ENCODE assay signal across 10 mouse cellular contexts in the genomic region with DNA sequence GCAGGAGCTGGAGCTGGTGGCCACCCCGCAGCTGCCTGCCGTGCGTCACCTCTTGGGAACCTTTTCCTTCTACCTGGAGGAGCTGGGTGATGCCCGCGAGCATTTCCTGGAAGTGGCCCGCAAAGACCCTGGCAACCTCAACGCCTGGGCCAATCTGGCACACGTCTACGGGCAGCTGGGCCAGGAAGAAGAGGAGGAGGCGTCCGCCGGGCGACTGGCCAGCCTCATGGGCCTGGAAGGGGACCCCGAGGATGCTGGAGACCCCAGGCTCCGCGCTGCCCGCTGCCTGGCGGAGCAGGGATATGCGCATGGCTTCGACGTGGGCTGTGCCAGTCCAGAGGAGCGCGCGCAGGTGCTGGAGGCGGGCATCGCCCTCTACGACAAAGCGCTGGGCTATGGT. TPM values are rescaled to one million over a fixed set of nuclear protein-coding genes. Genes with fewer than 3 reads are reported as not detected.
DNase-seq lines count a peak whose midpoint lies in the region; ATAC-seq and TF ChIP-seq lines count a peak whose summit lies in the region.
"Had no signal": no experiment of that assay in that cellular context is flagged by ENCODE, and none has a peak within 500 bp of the region (broad histone marks: within the 10 kb centered on the region; RNA-seq: fewer than 3 reads in every experiment).

No protein-coding gene starts in this region.

- no peak overlapping the region for H3K9ac ChIP-seq in kidney, embryonic 15.5 days
- no peak overlapping the region for H3K9ac ChIP-seq in midbrain, embryonic 14.5 days (replicated peaks; ENCODE audit: low read length)
- H3K9ac ChIP-seq in intestine, postnatal 0 days (ENCODE audit: low read depth, low read length) = peak overlapping the region; percentile 63
- peak overlapping the region; percentile 60 for H3K9ac ChIP-seq in stomach, embryonic 16.5 days (ENCODE audit: low read length)

- no peak for DNase-seq in kidney, postnatal 10 days
- DNase-seq in midbrain, embryonic 14.5 days = no peak
- no peak for DNase-seq in midbrain, embryonic 10.5 days (ENCODE audit: low spot score)
- DNase-seq in layer of hippocampus, postnatal 14 days (ENCODE audit: low spot score in 2 of 2) = no peak
- DNase-seq: cerebellum, adult 9-10 months; layer of hippocampus, postnatal 36 days had no signal

- H3K27ac ChIP-seq in kidney, embryonic 15.5 days = no peak overlapping the region
- H3K27ac ChIP-seq in midbrain, embryonic 14.5 days (replicated peaks; ENCODE audit: low read depth, low read length) = 0 out of 2 replicates have a peak overlapping the region, but pooled peaks have one; percentile 3
- H3K27ac ChIP-seq in midbrain, embryonic 10.5 days (replicated peaks) = no peak overlapping the region
- peak overlapping the region; percentile 97 for H3K27ac ChIP-seq in intestine, postnatal 0 days (ENCODE audit: low read depth, low read length)
- H3K27ac ChIP-seq in stomach, embryonic 16.5 days (ENCODE audit: low read length) = peak overlapping the region; percentile 81
- H3K27ac ChIP-seq: heart, adult 2 months had no signal

- WGBS in kidney, embryonic 15.5 days = 32% methylated on average over 28 of the region's 28 CpGs
- 35% methylated on average over 28 of the region's 28 CpGs for WGBS in midbrain, embryonic 14.5 days
- WGBS in midbrain, embryonic 10.5 days = 36% methylated on average over 28 of the region's 28 CpGs
- WGBS in intestine, postnatal 0 days = 41% methylated on average over 24 of the region's 28 CpGs
- WGBS in stomach, embryonic 16.5 days = 25% methylated on average over 28 of the region's 28 CpGs

- H3K4me3 ChIP-seq in kidney, embryonic 15.5 days (replicated peaks) = peak overlapping the region; percentile 13
- H3K4me3 ChIP-seq in midbrain, embryonic 14.5 days (replicated peaks; ENCODE audit: low read depth, low read length) = no peak overlapping the region; the same call in 1 of the 2 replicates
- H3K4me3 ChIP-seq in midbrain, embryonic 10.5 days = no peak overlapping the region
- H3K4me3 ChIP-seq in intestine, postnatal 0 days (ENCODE audit: low read depth, low read length) = peak overlapping the region; percentile 52
- peak overlapping the region; percentile 47 for H3K4me3 ChIP-seq in stomach, embryonic 16.5 days (replicated peaks; ENCODE audit: low read length)
- H3K4me3 ChIP-seq: heart, adult 2 months had no signal

- H3K27me3 ChIP-seq in kidney, embryonic 15.5 days = peaks cover 62% of the 10 kb centered on the region
- peaks cover 12% of the 10 kb centered on the region for H3K27me3 ChIP-seq in midbrain, embryonic 14.5 days (ENCODE audit: control insufficient read depth, insufficient read depth, low read length)
- peaks cover 71% of the 10 kb centered on the region for H3K27me3 ChIP-seq in midbrain, embryonic 10.5 days (ENCODE audit: low read depth, poor library complexity, severe bottlenecking)
- H3K27me3 ChIP-seq in intestine, postnatal 0 days (replicated peaks; ENCODE audit: control insufficient read depth, insufficient read depth, low read length) = no peaks in the 10 kb centered on the region
- peaks cover 18% of the 10 kb centered on the region; the same call in 1 of the 2 replicates for H3K27me3 ChIP-seq in stomach, embryonic 16.5 days (ENCODE audit: control insufficient read depth, insufficient read depth, low read length)

- H3K4me1 ChIP-seq in kidney, embryonic 15.5 days = peaks cover 11% of the 10 kb centered on the region
- H3K4me1 ChIP-seq in midbrain, embryonic 14.5 days (ENCODE audit: control insufficient read depth, insufficient read depth, low read length) = no peaks in the 10 kb centered on the region
- peaks cover 10% of the 10 kb centered on the region for H3K4me1 ChIP-seq in midbrain, embryonic 10.5 days
- 0 out of 2 replicates have a peak, but pooled peaks cover 6% of the 10 kb centered on the region for H3K4me1 ChIP-seq in intestine, postnatal 0 days (replicated peaks; ENCODE audit: control insufficient read depth, insufficient read depth, low read length)
- peaks cover 4% of the 10 kb centered on the region; the same call in 1 of the 2 replicates for H3K4me1 ChIP-seq in stomach, embryonic 16.5 days (ENCODE audit: control insufficient read depth, insufficient read depth, low read length)

- TF ChIP-seq CTCF in intestine, postnatal 0 days (IDR thresholded peaks at IDR 0.05; ENCODE audit: low read depth) = no peak

- no peaks in the 10 kb centered on the region for H3K9me3 ChIP-seq in kidney, embryonic 15.5 days (replicated peaks)
- H3K9me3 ChIP-seq in midbrain, embryonic 14.5 days (ENCODE audit: control insufficient read depth, low read length) = no peaks in the 10 kb centered on the region
- no peaks in the 10 kb centered on the region for H3K9me3 ChIP-seq in midbrain, embryonic 10.5 days (replicated peaks)
- H3K9me3 ChIP-seq in intestine, postnatal 0 days (ENCODE audit: control insufficient read depth) = no peaks in the 10 kb centered on the region
- H3K9me3 ChIP-seq in stomach, embryonic 16.5 days (replicated peaks; ENCODE audit: control insufficient read depth, low read length) = no peaks in the 10 kb centered on the region

- no peaks in the 10 kb centered on the region for H3K36me3 ChIP-seq in kidney, embryonic 15.5 days
- no peaks in the 10 kb centered on the region for H3K36me3 ChIP-seq in midbrain, embryonic 14.5 days (ENCODE audit: control insufficient read depth, insufficient read depth, low read length)
- no peaks in the 10 kb centered on the region for H3K36me3 ChIP-seq in midbrain, embryonic 10.5 days
- H3K36me3 ChIP-seq in intestine, postnatal 0 days (ENCODE audit: control insufficient read depth, insufficient read depth) = no peaks in the 10 kb centered on the region
- H3K36me3 ChIP-seq in stomach, embryonic 16.5 days (ENCODE audit: control insufficient read depth, insufficient read depth, low read length) = no peaks in the 10 kb centered on the region

- H3K4me2 ChIP-seq in kidney, embryonic 15.5 days = peak overlapping the region; percentile 46
- H3K4me2 ChIP-seq in midbrain, embryonic 14.5 days (ENCODE audit: low read length) = no peak overlapping the region
- H3K4me2 ChIP-seq in intestine, postnatal 0 days (replicated peaks; ENCODE audit: low read depth) = peak overlapping the region; percentile 74
- peak overlapping the region; percentile 57 for H3K4me2 ChIP-seq in stomach, embryonic 16.5 days (ENCODE audit: low read depth, low read length)

- no peak for ATAC-seq in kidney, embryonic 15.5 days (replicated peaks; ENCODE audit: low FRiP score)
- ATAC-seq in midbrain, embryonic 14.5 days (ENCODE audit: low FRiP score, low TSS enrichment) = no peak
- no peak for ATAC-seq in intestine, postnatal 0 days
- no peak for ATAC-seq in stomach, embryonic 16.5 days (ENCODE audit: insufficient read depth, low FRiP score)

RNA-seq across cellular contexts. Expression of a gene that starts 0.5 kb away (rescaled TPM):
- polyA plus RNA-seq in kidney, embryonic 15.5 days (2015; fragmentation: Nextera tagmentation; extraction: Ambion mirVana) = 5.8 and 6.0 TPM in 2 replicates
- polyA plus RNA-seq in midbrain, embryonic 14.5 days (2014; fragmentation: Nextera tagmentation; extraction: Ambion mirVana) = 3.3 and 3.5 TPM in 2 replicates
- polyA plus RNA-seq in midbrain, embryonic 10.5 days (2016; fragmentation: Nextera tagmentation; extraction: Ambion mirVana) = not detected in 2 replicates
- polyA plus RNA-seq in intestine, postnatal 0 days (2015; fragmentation: Nextera tagmentation; extraction: Ambion mirVana) = 61.9 and 66.4 TPM in 2 replicates
- 12.6 and 15.3 TPM in 2 replicates for polyA plus RNA-seq in stomach, embryonic 16.5 days (2015; fragmentation: Nextera tagmentation; extraction: Ambion mirVana)
- under 1 TPM; 0.91 to 0.94 TPM for total RNA-seq in layer of hippocampus, postnatal 14 days (2021)
- total RNA-seq: heart, adult 2 months had no signal

RNA-seq across cellular contexts. Expression of a gene that starts 5.7 kb away (rescaled TPM):
- not detected in 2 replicates for polyA plus RNA-seq in kidney, embryonic 15.5 days (2015; fragmentation: Nextera tagmentation; extraction: Ambion mirVana)
- not detected in 2 replicates for polyA plus RNA-seq in midbrain, embryonic 14.5 days (2014; fragmentation: Nextera tagmentation; extraction: Ambion mirVana)
- not detected in 2 replicates for polyA plus RNA-seq in midbrain, embryonic 10.5 days (2016; fragmentation: Nextera tagmentation; extraction: Ambion mirVana)
- not detected in 2 replicates for polyA plus RNA-seq in intestine, postnatal 0 days (2015; fragmentation: Nextera tagmentation; extraction: Ambion mirVana)
- not detected in 2 replicates for polyA plus RNA-seq in stomach, embryonic 16.5 days (2015; fragmentation: Nextera tagmentation; extraction: Ambion mirVana)
- total RNA-seq in layer of hippocampus, postnatal 14 days (2021) = not detected
- total RNA-seq: heart, adult 2 months; layer of hippocampus, postnatal 36 days had no signal
- polyA plus RNA-seq: heart, adult 2 months had no signal

RNA-seq across cellular contexts. Expression of a gene that starts 28.2 kb away (rescaled TPM):
- 13.4 and 14.8 TPM in 2 replicates for polyA plus RNA-seq in kidney, embryonic 15.5 days (2015; fragmentation: Nextera tagmentation; extraction: Ambion mirVana)
- polyA plus RNA-seq in midbrain, embryonic 14.5 days (2014; fragmentation: Nextera tagmentation; extraction: Ambion mirVana) = 7.8 and 8.8 TPM in 2 replicates
- 16.2 and 16.5 TPM in 2 replicates for polyA plus RNA-seq in midbrain, embryonic 10.5 days (2016; fragmentation: Nextera tagmentation; extraction: Ambion mirVana)
- 6.7 TPM in 2 replicates for polyA plus RNA-seq in intestine, postnatal 0 days (2015; fragmentation: Nextera tagmentation; extraction: Ambion mirVana)
- 12.8 and 13.8 TPM in 2 replicates for polyA plus RNA-seq in stomach, embryonic 16.5 days (2015; fragmentation: Nextera tagmentation; extraction: Ambion mirVana)
- 1 to 10 TPM; 6.8 to 7.3 TPM for total RNA-seq in layer of hippocampus, postnatal 14 days (2021)

RNA-seq across cellular contexts. Expression of a gene that starts 56.0 kb away (rescaled TPM):
- 98.1 and 104 TPM in 2 replicates for polyA plus RNA-seq in kidney, embryonic 15.5 days (2015; fragmentation: Nextera tagmentation; extraction: Ambion mirVana)
- 104 and 121 TPM in 2 replicates for polyA plus RNA-seq in midbrain, embryonic 14.5 days (2014; fragmentation: Nextera tagmentation; extraction: Ambion mirVana)
- 113 and 119 TPM in 2 replicates for polyA plus RNA-seq in midbrain, embryonic 10.5 days (2016; fragmentation: Nextera tagmentation; extraction: Ambion mirVana)
- polyA plus RNA-seq in intestine, postnatal 0 days (2015; fragmentation: Nextera tagmentation; extraction: Ambion mirVana) = 29.7 and 35.0 TPM in 2 replicates
- 82.7 and 83.3 TPM in 2 replicates for polyA plus RNA-seq in stomach, embryonic 16.5 days (2015; fragmentation: Nextera tagmentation; extraction: Ambion mirVana)
- total RNA-seq in layer of hippocampus, postnatal 14 days (2021) = 10 to 100 TPM; 38.7 to 41.3 TPM

Comparison
In these comparisons a context has a peak if more than half of its experiments do, and no peak if none do; other contexts are left out.
1. H3K27ac ChIP-seq: peak in midbrain, embryonic 14.5 days (single experiment), intestine, postnatal 0 days (single experiment) and stomach, embryonic 16.5 days (single experiment); none in kidney, embryonic 15.5 days (single experiment) and midbrain, embryonic 10.5 days (single experiment).
2. H3K4me3 ChIP-seq: peak in kidney, embryonic 15.5 days (single experiment), intestine, postnatal 0 days (single experiment) and stomach, embryonic 16.5 days (single experiment); none in midbrain, embryonic 14.5 days (single experiment) and midbrain, embryonic 10.5 days (single experiment).
3. H3K9ac ChIP-seq: peak in intestine, postnatal 0 days (single experiment) and stomach, embryonic 16.5 days (single experiment); none in kidney, embryonic 15.5 days (single experiment) and midbrain, embryonic 14.5 days (single experiment).